In genomic region chr16:7140909-7141308, GRCm38 (mm10) we compare ENCODE assay signal across 20 mouse cellular contexts.
A peak's percentile ranks its signal among the peaks of the same experiment; 100 is the strongest.
DNase-seq lines count a peak whose midpoint lies in the region; ATAC-seq and TF ChIP-seq lines count a peak whose summit lies in the region.
"Had no signal": no experiment of that assay in that cellular context is flagged by ENCODE, and none has a peak within 500 bp of the region (broad histone marks: within the 10 kb centered on the region; RNA-seq: fewer than 3 reads in every experiment).

No protein-coding gene starts in this region.

- no peak overlapping the region for H3K9ac ChIP-seq in heart, embryonic 14.5 days (ENCODE audit: low read length)
- no peak overlapping the region for H3K9ac ChIP-seq in hindbrain, embryonic 16.5 days (ENCODE audit: low read depth, low read length)
- H3K9ac ChIP-seq: embryonic facial prominence, embryonic 13.5 days; limb, embryonic 12.5 days; liver, embryonic 15.5 days; stomach, embryonic 15.5 days had no signal

- DNase-seq in gastrocnemius, adult 2 months = no peak
- DNase-seq in gastrocnemius, adult 8-10 months (ENCODE audit: low spot score in 2 of 2) = no peak
- DNase-seq in layer of hippocampus, adult 2 months (ENCODE audit: low spot score in 2 of 2) = no peak
- DNase-seq in layer of hippocampus, postnatal 10 days (ENCODE audit: low spot score in 2 of 2) = no peak
- no peak for DNase-seq in thymus, postnatal 10 days (ENCODE audit: low spot score in 2 of 2)
- no peak for DNase-seq in urinary bladder, postnatal 10 days (ENCODE audit: low spot score)
- DNase-seq: B cell, adult 2 months; cerebellum, adult 18-20 months; gastrocnemius, postnatal 14 days; kidney, adult 2 months; kidney, postnatal 36 days; lung, postnatal 10 days; spleen, adult 18-20 months had no signal

- H3K27ac ChIP-seq in gastrocnemius, adult 2 months = 0 out of 2 replicates have a peak overlapping the region, but pooled peaks have one; percentile 32
- H3K27ac ChIP-seq in layer of hippocampus, adult 2 months = peak overlapping the region; percentile 89
- H3K27ac ChIP-seq in heart, embryonic 14.5 days (replicated peaks in 1 of 2; ENCODE audit: control insufficient read depth in 1 of 2, insufficient read depth in 1 of 2, low read depth in 2 of 2, low read length in 2 of 2) = 0 out of 4 replicates have a peak overlapping the region, but pooled peaks of 1 of the 2 experiments have one; percentile 17
- H3K27ac ChIP-seq in hindbrain, embryonic 16.5 days (ENCODE audit: low read depth, low read length) = peak overlapping the region; percentile 15; the same call in 1 of the 2 replicates
- H3K27ac ChIP-seq: embryonic facial prominence, embryonic 13.5 days; limb, embryonic 12.5 days; liver, embryonic 15.5 days; stomach, embryonic 15.5 days had no signal

- no peaks in the 10 kb centered on the region for H3K9me3 ChIP-seq in heart, embryonic 14.5 days (ENCODE audit: control insufficient read depth, low read length)
- no peaks in the 10 kb centered on the region for H3K9me3 ChIP-seq in hindbrain, embryonic 16.5 days (ENCODE audit: control insufficient read depth, low read length)
- H3K9me3 ChIP-seq: embryonic facial prominence, embryonic 13.5 days; limb, embryonic 12.5 days; liver, embryonic 15.5 days; stomach, embryonic 15.5 days had no signal

- 14% methylated on average over 8 of the region's 8 CpGs for WGBS in heart, embryonic 14.5 days
- 50% methylated on average over 8 of the region's 8 CpGs for WGBS in hindbrain, embryonic 16.5 days

- no peak for ATAC-seq in heart, embryonic 14.5 days (ENCODE audit: insufficient number of reproducible peaks, insufficient read depth, low FRiP score, low read depth)
- ATAC-seq in hindbrain, embryonic 16.5 days = no peak

- peak overlapping the region; percentile 31 for H3K4me2 ChIP-seq in heart, embryonic 14.5 days (ENCODE audit: low read length)
- no peak overlapping the region for H3K4me2 ChIP-seq in hindbrain, embryonic 16.5 days (ENCODE audit: low read length)
- H3K4me2 ChIP-seq: embryonic facial prominence, embryonic 13.5 days; limb, embryonic 12.5 days; liver, embryonic 15.5 days; stomach, embryonic 15.5 days had no signal

- H3K4me1 ChIP-seq in heart, embryonic 14.5 days (ENCODE audit: control insufficient read depth in 2 of 2, insufficient read depth in 2 of 2, low read length in 2 of 2) = peaks cover 7 to 16% of the 10 kb centered on the region in 2 experiments
- peaks cover 9% of the 10 kb centered on the region for H3K4me1 ChIP-seq in hindbrain, embryonic 16.5 days (ENCODE audit: control insufficient read depth, insufficient read depth, low read depth, low read length)
- H3K4me1 ChIP-seq: limb, embryonic 12.5 days; liver, embryonic 15.5 days; stomach, embryonic 15.5 days had no signal

- no peak for TF ChIP-seq CTCF in gastrocnemius, adult 2 months (IDR thresholded peaks at IDR 0.05)
- TF ChIP-seq CTCF in layer of hippocampus, adult 2 months (conservative IDR thresholded peaks at IDR 0.05) = no peak

- intact Hi-C loops in gastrocnemius, adult 2 months (cut with DNase I) = no loop called here

- no peaks in the 10 kb centered on the region for H3K36me3 ChIP-seq in heart, embryonic 14.5 days (ENCODE audit: control insufficient read depth, insufficient read depth, low read length)
- H3K36me3 ChIP-seq in hindbrain, embryonic 16.5 days (ENCODE audit: control insufficient read depth, insufficient read depth, low read length) = no peaks in the 10 kb centered on the region
- H3K36me3 ChIP-seq: embryonic facial prominence, embryonic 13.5 days; limb, embryonic 12.5 days; liver, embryonic 15.5 days; stomach, embryonic 15.5 days had no signal

- peaks cover 11% of the 10 kb centered on the region; the same call in 1 of the 2 replicates for H3K27me3 ChIP-seq in heart, embryonic 14.5 days (ENCODE audit: control insufficient read depth, insufficient read depth, low read length)
- no peaks in the 10 kb centered on the region for H3K27me3 ChIP-seq in hindbrain, embryonic 16.5 days (replicated peaks; ENCODE audit: control insufficient read depth, insufficient read depth, low read length)
- H3K27me3 ChIP-seq: embryonic facial prominence, embryonic 13.5 days; limb, embryonic 12.5 days; liver, embryonic 15.5 days; megakaryocyte, embryonic 14.5 days; stomach, embryonic 15.5 days had no signal

- H3K4me3 ChIP-seq in gastrocnemius, adult 2 months = no peak overlapping the region
- no peak overlapping the region for H3K4me3 ChIP-seq in layer of hippocampus, adult 2 months
- no peak overlapping the region for H3K4me3 ChIP-seq in heart, embryonic 14.5 days (ENCODE audit: control insufficient read depth in 1 of 2, insufficient read depth in 1 of 2, low read depth in 1 of 2, low read length in 2 of 2)
- H3K4me3 ChIP-seq in hindbrain, embryonic 16.5 days (ENCODE audit: low read length) = no peak overlapping the region
- H3K4me3 ChIP-seq: embryonic facial prominence, embryonic 13.5 days; limb, embryonic 12.5 days; liver, embryonic 15.5 days; megakaryocyte, embryonic 14.5 days; stomach, embryonic 15.5 days had no signal
